Mouse (Mus musculus) hematopoietic stem cell, adult 5-6 weeks (primary cell): Measurements from ENCODE around the gene Gmeb1. TPM values are rescaled to one million over a fixed set of nuclear protein-coding genes. Genes with fewer than 3 reads are reported as not detected.
"Not testable (repeated sequence)": the region's sequence is repeated elsewhere in the genome, so short reads cannot be mapped to it uniquely, and the experiment has no call there.

Experiments used
- ATAC-seq, 2 experiments: fragments of 125-278 bp in 1 of 2; replicated peaks in 1 of 2; 2 replicates each; pipeline ENCODE4 v1.8.0; 2016 to 2017; ENCODE audit warnings: inconsistent platforms in 2 of 2, mild to moderate bottlenecking in 2 of 2, moderate number of reproducible peaks in 2 of 2, low read depth in 1 of 2, moderate TSS enrichment in 1 of 2; ENCODE audit not compliant: low FRiP score in 2 of 2, poor library complexity in 2 of 2, severe bottlenecking in 2 of 2, insufficient read depth in 1 of 2, low TSS enrichment in 1 of 2
- total RNA-seq: library from RNA; stranded (forward); fragments of 172-1452, 232-1000 nt; gene quantifications from 2 replicates; pipeline ENCODE4 v1.2.3, GENCODE M21; 2017

Gmeb1 gene
- total RNA-seq, 1 experiment from 2014 or later = 31.9 TPM

DNA sequence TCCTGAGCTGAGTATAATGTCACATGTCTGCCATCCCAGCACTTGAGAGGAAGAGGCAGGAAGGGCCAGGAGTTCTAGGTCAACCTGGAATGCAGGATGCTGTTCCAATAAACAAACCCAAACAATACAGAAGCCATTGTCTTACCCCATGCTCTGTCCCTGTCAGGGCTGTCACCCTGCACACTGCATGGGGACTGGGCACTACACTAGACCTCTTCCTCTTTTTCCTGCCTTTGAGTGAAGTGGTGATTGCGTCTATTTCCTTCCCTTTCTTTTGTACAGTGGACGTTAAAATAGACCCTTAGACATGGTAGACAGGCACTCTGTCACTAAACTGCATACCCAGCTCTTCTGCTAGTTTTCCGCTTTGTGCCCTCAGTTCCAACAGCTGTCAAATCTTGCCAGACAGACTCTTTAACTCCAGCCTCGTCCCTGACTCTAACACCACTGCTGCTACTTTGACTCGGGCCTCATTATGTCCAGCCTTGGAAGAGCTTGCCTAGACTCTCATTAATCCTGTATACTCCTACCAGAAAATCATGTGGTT lies 13.9 kb downstream of the Gmeb1 start:
- ATAC-seq = peak; percentile 92 to 97

GRCm38 (mm10) chr4:132245643-132246042 lies 15.8 kb downstream of the Gmeb1 start:
- no peak for ATAC-seq

DNA sequence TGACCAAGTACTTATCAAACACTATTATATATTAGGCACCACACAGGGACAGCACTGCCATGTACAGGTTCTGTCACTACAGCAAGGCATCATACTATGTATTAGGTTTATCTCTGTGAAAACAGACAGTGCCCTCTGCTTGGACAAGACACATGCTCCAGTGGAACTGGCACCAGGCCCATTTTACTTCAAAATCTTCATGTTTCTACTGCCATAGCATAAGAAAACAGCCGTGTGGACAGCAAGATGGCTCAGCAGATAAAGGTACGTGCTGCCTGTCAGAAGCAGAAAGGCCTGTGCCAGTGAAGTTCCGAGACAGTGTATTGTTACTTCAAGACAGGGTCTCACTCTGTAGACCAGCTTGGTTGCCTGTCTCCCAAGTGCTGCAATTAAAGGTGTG lies 20.2 kb downstream of the Gmeb1 start:
- peak in 1 of 2 experiments; percentile 32; a peak in 1 of 4 replicates for ATAC-seq

- ATAC-seq = no peak
Observed at GRCm38 (mm10) chr4:132240367-132240766, 21.0 kb downstream of the Gmeb1 start.

DNA sequence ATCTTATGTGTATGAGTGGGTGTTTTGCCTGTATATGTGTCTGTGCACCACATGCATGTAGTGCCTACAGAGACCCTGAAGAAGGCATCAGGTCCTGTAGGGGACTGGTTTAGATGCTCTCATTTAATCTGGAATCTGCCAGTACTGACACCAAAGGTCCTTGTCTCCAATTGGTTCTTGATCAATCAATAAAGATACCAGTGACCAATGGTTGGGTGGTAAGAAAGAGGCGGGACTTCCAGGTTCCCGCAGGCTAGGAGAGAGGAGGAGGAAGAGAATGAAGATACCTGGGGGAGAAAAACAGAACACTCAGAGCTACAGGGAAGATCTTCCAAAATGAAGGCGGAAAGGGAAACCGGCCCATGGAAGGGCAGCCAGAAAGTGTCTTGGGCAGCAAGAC lies 23.0 kb downstream of the Gmeb1 start:
- ATAC-seq = no peak

GRCm38 (mm10) chr4:132234710-132235109 lies 26.7 kb downstream of the Gmeb1 start:
- no peak for ATAC-seq

GRCm38 (mm10) chr4:132230422-132230821 lies 31.0 kb downstream of the Gmeb1 start:
- ATAC-seq = no peak

DNA sequence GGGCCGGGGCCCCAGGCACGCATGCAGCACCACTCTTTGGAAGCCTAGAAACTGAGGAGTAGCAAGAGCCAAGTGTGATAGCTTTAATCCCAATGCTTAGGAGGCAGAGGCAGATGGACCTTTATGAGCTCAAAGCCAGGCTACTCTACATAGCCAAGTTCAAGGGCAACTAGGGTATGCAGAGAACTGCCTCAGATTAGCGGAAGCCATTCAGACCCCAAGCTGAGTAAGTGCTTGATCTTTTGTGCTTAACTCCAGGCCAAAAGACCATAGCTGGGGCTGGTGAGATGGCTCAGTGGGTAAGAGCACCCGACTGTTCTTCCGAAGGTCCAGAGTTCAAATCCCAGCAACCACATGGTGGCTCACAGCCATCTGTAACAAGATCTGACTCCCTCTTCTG lies 39.4 kb downstream of the Gmeb1 start:
- ATAC-seq = not testable (repeated sequence)

- not testable (repeated sequence) for ATAC-seq
Observed at GRCm38 (mm10) chr4:132218439-132218838, 43.0 kb downstream of the Gmeb1 start.

DNA sequence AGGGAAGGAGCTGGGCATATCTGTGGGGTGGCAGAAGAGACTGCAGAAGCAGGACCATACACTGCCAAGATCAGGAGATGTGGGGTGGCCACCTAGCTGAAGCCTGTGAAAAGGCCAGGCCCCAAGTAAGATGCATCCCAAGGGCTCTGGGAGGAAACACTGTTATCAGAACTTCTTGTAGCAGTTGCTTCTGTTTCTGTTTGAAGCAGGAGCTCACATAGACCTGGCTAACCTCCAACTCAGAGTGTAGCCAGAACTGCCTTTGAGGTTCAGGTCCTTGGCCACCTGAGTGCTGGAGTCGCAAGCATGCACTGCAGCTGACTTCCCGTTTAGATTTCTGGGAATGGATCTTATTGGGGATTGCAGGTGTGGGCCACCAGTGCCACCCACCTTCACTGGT lies 43.6 kb downstream of the Gmeb1 start:
- no peak; a peak in 1 of 4 replicates for ATAC-seq

- ATAC-seq = no peak
Observed at GRCm38 (mm10) chr4:132216602-132217001, 44.8 kb downstream of the Gmeb1 start.

GRCm38 (mm10) chr4:132214847-132215246 lies 46.6 kb downstream of the Gmeb1 start:
- ATAC-seq = peak; percentile 72 to 79

DNA sequence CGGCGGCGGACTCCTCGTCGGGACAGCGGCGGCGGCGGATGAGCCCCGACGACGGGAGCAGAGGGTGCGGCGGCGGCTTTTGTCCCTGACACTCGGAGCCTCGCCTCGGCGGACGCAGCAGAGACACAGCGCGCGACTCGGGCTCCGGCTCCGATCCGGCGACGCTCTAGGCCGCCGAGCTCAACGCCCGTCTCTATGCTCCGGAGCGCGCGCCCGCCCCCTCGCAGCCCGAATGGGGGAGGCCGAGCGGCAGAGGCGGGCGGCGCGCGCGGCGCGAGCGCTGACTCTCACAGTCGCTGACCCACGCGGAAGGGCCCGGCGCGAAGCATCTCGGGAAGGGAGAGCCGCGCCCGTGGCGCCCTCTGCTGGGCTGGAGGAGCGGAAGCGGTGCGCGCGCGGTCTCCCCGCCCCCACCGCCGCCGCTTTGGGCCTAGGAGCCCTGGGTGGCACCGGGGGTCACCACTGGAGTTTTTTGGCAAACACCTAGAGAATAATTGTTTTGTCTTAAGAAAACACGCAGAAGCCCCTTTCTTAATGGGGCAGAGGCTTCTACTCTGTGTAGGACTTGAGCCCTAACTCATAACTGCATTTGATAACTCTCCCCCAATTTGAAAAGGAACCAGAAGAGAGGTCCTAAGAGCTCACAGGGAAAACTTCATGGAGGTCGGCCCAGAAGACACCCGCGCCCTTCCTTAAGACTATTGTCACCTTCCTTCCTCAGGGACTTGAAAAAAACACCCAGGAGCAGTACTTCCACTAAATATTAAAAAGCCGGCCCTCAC lies 49.3 kb downstream of the Gmeb1 start, which contains the start of gene Ythdf2:
Gene Ythdf2, minus strand, starts transcription at position 351 of the 782 bp plus-strand sequence.
- ATAC-seq = peak; percentile 66 to 85

GRCm38 (mm10) chr4:132211091-132211942 lies 50.1 kb downstream of the Gmeb1 start:
- ATAC-seq = no peak

DNA sequence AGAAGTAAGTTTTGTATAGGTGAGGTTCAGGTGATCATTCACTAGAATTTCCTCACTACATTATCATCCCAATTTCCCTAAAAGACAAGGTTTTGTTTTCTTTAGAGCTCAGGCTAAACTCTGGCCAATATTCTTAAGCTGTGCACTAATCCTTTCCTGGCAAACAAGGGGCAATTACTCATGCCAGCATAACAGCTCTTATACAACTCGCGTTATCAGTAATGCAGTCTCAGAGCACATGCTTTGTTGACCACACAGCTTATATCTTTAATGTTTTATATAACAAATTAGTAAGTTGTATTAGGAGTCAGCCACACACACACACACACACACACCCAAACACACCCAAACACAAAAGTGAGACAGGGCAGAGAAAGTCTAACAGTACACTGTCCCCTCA lies 51.1 kb downstream of the Gmeb1 start:
- ATAC-seq = no peak

GRCm38 (mm10) chr4:132209299-132209698 lies 52.1 kb downstream of the Gmeb1 start:
- ATAC-seq = no peak

DNA sequence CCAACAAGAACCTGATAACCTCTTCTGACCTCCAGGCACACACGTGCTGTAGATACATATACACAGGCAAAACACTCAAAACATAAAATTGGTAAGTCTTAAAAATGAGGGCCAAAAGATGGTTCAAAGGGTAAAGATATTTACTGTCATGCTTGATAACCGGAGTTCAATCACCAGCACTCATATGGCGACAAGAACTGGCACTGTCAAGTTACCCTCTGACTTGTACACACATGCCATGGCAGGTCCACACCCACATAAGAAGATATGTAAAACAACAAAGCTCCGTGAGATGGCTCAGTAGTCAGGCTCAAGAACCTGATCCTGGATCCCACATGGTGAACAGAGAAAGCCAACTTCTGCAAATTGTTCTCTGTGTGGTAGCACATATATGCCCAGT lies 54.1 kb downstream of the Gmeb1 start:
- ATAC-seq = no peak

DNA sequence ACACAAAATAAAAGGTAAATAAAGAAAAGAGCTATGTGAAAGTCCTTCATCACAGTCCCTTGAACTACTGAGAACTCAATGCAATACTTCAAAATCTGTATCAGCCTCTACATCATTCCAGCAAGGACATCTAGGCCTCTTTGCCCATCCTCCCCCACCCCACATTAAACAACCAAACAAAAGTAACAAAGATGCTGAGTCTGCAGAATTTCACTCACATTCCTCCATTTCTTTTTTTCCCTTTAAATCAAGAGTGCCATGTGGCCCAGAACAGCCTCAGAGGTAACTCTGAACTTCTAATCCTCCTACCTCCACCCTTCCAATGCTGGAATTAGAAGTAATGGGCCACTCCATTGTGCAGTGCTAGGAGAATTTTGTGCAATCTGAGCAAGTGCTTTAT lies 62.6 kb downstream of the Gmeb1 start:
- ATAC-seq = no peak
